Mouse (Mus musculus) MEL (cell line): ENCODE data around the gene Gm3839. TPM values are rescaled to one million over a fixed set of nuclear protein-coding genes. Genes with fewer than 3 reads are reported as not detected.

Experiments
- DNase-seq: peaks from one replicate; pipeline ENCODE4 v3.0.0; 2011; ENCODE audit warnings: low read depth, low spot score
- H3K27ac ChIP-seq: 2 replicates; pipeline ENCODE4 v1.5.1; 2012; ENCODE audit warnings: low read depth, mild to moderate bottlenecking, control low read depth, low read length, moderate library complexity; ENCODE audit not compliant: control insufficient read depth
- H3K27me3 ChIP-seq, 2 experiments: fragments of 150-350 bp in 1 of 2; sonication (generic) in 1 of 2; 2 replicates each; pipeline ENCODE4 v1.6.1; 2012; ENCODE audit warnings: low read length in 2 of 2, mild to moderate bottlenecking in 2 of 2, improper control_type of control experiment in 1 of 2, moderate library complexity in 1 of 2; ENCODE audit not compliant: insufficient read depth in 2 of 2, control insufficient read depth in 1 of 2
- H3K36me3 ChIP-seq, 2 experiments: 2 replicates each; pipeline ENCODE4 v1.6.1; 2012 to 2014; ENCODE audit warnings: low read length in 2 of 2, improper control_type of control experiment in 1 of 2, inconsistent platforms in 1 of 2, mild to moderate bottlenecking in 1 of 2; ENCODE audit not compliant: insufficient read depth in 2 of 2, control insufficient read depth in 1 of 2
- H3K4me1 ChIP-seq, 2 experiments: fragments of 150-350 bp in 1 of 2; sonication (generic) in 1 of 2; 2 replicates each; pipeline ENCODE4 v1.6.1; 2012; ENCODE audit warnings: low read length in 2 of 2, improper control_type of control experiment in 1 of 2, mild to moderate bottlenecking in 1 of 2; ENCODE audit not compliant: insufficient read depth in 2 of 2, control insufficient read depth in 1 of 2
- H3K4me3 ChIP-seq, 2 experiments: fragments of 150-350 bp in 1 of 2; sonication (generic) in 1 of 2; 2 replicates each; pipeline ENCODE4 v1.5.1; 2012; ENCODE audit warnings: low read depth in 2 of 2, low read length in 2 of 2, mild to moderate bottlenecking in 2 of 2, moderate library complexity in 2 of 2, control low read depth in 1 of 2, improper control_type of control experiment in 1 of 2; ENCODE audit not compliant: control insufficient read depth in 1 of 2, insufficient read depth in 1 of 2
- H3K79me2 ChIP-seq: 2 replicates; pipeline ENCODE4 v1.6.1; 2012; ENCODE audit warnings: mild to moderate bottlenecking, low read length, moderate library complexity; ENCODE audit not compliant: control insufficient read depth, poor library complexity, insufficient read depth
- H3K9ac ChIP-seq: 2 replicates; pipeline ENCODE4 v1.6.1; 2012; ENCODE audit warnings: low read depth, mild to moderate bottlenecking, control low read depth, low read length, moderate library complexity; ENCODE audit not compliant: control insufficient read depth, poor library complexity, severe bottlenecking
- H3K9me3 ChIP-seq: fragments of 150-350 bp; sonication (generic); replicated peaks from 2 replicates; pipeline ENCODE4 v1.6.1; 2012; ENCODE audit warnings: mild to moderate bottlenecking, low read length, improper control_type of control experiment, moderate library complexity; ENCODE audit not compliant: insufficient read depth
- CHD1 ChIP-seq: IDR thresholded peaks from 2 replicates; pipeline ENCODE4 v1.6.1; 2012; ENCODE audit warnings: low read depth, mild to moderate bottlenecking, inconsistent platforms, low read length, improper control_type of control experiment
- E2F4 ChIP-seq: IDR thresholded peaks from 2 replicates; pipeline ENCODE4 v1.6.1; 2011; ENCODE audit warnings: low read depth, low read length, improper control_type of control experiment, borderline replicate concordance
- ELF1 ChIP-seq: IDR thresholded peaks from 2 replicates; pipeline ENCODE4 v1.6.1; 2014; ENCODE audit warnings: low read depth, mild to moderate bottlenecking, inconsistent platforms, low read length, improper control_type of control experiment, moderate library complexity
- ETS1 ChIP-seq: IDR thresholded peaks from 2 replicates; pipeline ENCODE4 v1.6.1; 2012; ENCODE audit warnings: low read depth, mild to moderate bottlenecking, inconsistent platforms, low read length, improper control_type of control experiment, moderate library complexity
- HCFC1 ChIP-seq: IDR thresholded peaks from 2 replicates; pipeline ENCODE4 v1.6.1; 2012; ENCODE audit warnings: low read depth, mild to moderate bottlenecking, inconsistent platforms, low read length, improper control_type of control experiment, moderate library complexity
- MAFK ChIP-seq: IDR thresholded peaks from 2 replicates; pipeline ENCODE4 v1.6.1; 2011; ENCODE audit warnings: low read depth, mild to moderate bottlenecking, low read length, improper control_type of control experiment, borderline replicate concordance
- MAZ ChIP-seq: IDR thresholded peaks from 2 replicates; pipeline ENCODE4 v1.6.1; 2012; ENCODE audit warnings: low read depth, mild to moderate bottlenecking, inconsistent platforms, low read length, improper control_type of control experiment
- MEF2A ChIP-seq: IDR thresholded peaks from 2 replicates; pipeline ENCODE4 v1.6.1; 2014; ENCODE audit warnings: low read depth, mild to moderate bottlenecking, inconsistent platforms, low read length, improper control_type of control experiment; ENCODE audit not compliant: poor library complexity, insufficient replicate concordance, severe bottlenecking; ENCODE audit errors: extremely low read depth
- NELFE ChIP-seq: IDR thresholded peaks from 2 replicates; pipeline ENCODE4 v1.6.1; 2011; ENCODE audit warnings: low read depth, low read length, improper control_type of control experiment
- POLR2A ChIP-seq, 2 experiments: IDR thresholded peaks; 2 replicates each; pipeline ENCODE4 v1.6.1; 2011 to 2012; ENCODE audit warnings: low read length in 2 of 2, mild to moderate bottlenecking in 2 of 2, control low read depth in 1 of 2, improper control_type of control experiment in 1 of 2, low read depth in 1 of 2, moderate library complexity in 1 of 2; ENCODE audit not compliant: control insufficient read depth in 1 of 2, insufficient read depth in 1 of 2, poor library complexity in 1 of 2
- POLR2AphosphoS5 ChIP-seq: IDR thresholded peaks from 2 replicates; pipeline ENCODE4 v1.6.1; 2012; ENCODE audit warnings: low read depth, borderline replicate concordance, mild to moderate bottlenecking, inconsistent platforms, low read length, moderate library complexity, mixed read lengths
- SIN3A ChIP-seq: IDR thresholded peaks from 2 replicates; pipeline ENCODE4 v1.6.1; 2012; ENCODE audit warnings: low read length, improper control_type of control experiment, inconsistent platforms
- TAL1 ChIP-seq: IDR thresholded peaks from 2 replicates; pipeline ENCODE4 v1.6.1; 2012; ENCODE audit warnings: mild to moderate bottlenecking, inconsistent platforms, low read length, moderate library complexity, mixed read lengths
- TBP ChIP-seq: IDR thresholded peaks from 2 replicates; pipeline ENCODE4 v1.8.0; 2011; ENCODE audit warnings: low read depth, low read length, improper control_type of control experiment
- TCF12 ChIP-seq: IDR thresholded peaks from 2 replicates; pipeline ENCODE4 v1.6.1; 2014; ENCODE audit warnings: low read depth, mild to moderate bottlenecking, inconsistent platforms, low read length, improper control_type of control experiment, moderate library complexity
- UBTF ChIP-seq: IDR thresholded peaks from 2 replicates; pipeline ENCODE4 v1.6.1; 2012; ENCODE audit warnings: low read depth, mild to moderate bottlenecking, inconsistent platforms, low read length, improper control_type of control experiment, moderate library complexity, borderline replicate concordance; ENCODE audit not compliant: insufficient read depth
- USF1 ChIP-seq: IDR thresholded peaks from 2 replicates; pipeline ENCODE4 v1.6.1; 2014; ENCODE audit warnings: low read depth, mild to moderate bottlenecking, inconsistent platforms, low read length, improper control_type of control experiment, moderate library complexity
- USF2 ChIP-seq, 2 experiments: IDR thresholded peaks; 2 replicates each; pipeline ENCODE4 v1.6.1; 2011 to 2012; ENCODE audit warnings: improper control_type of control experiment in 2 of 2, low read length in 2 of 2, borderline replicate concordance in 1 of 2, inconsistent platforms in 1 of 2, low read depth in 1 of 2, mild to moderate bottlenecking in 1 of 2; ENCODE audit not compliant: insufficient read depth in 1 of 2
- ZC3H11A ChIP-seq: IDR thresholded peaks from 2 replicates; pipeline ENCODE4 v1.6.1; 2012; ENCODE audit warnings: low read depth, mild to moderate bottlenecking, inconsistent platforms, low read length, improper control_type of control experiment
- ZKSCAN1 ChIP-seq: IDR thresholded peaks from 2 replicates; pipeline ENCODE4 v1.6.1; 2012; ENCODE audit warnings: low read depth, mild to moderate bottlenecking, inconsistent platforms, low read length, improper control_type of control experiment, moderate library complexity
- ZMIZ1 ChIP-seq: IDR thresholded peaks from 2 replicates; pipeline ENCODE4 v1.6.1; 2012; ENCODE audit warnings: low read depth, mild to moderate bottlenecking, inconsistent platforms, low read length, improper control_type of control experiment, moderate library complexity
- ZNF384 ChIP-seq: IDR thresholded peaks from 2 replicates; pipeline ENCODE4 v1.6.1; 2012; ENCODE audit warnings: low read depth, mild to moderate bottlenecking, inconsistent platforms, low read length, improper control_type of control experiment
- polyA plus RNA-seq, 2 experiments: library from polyadenylated mRNA; stranded (reverse) in 1 of 2; unstranded in 1 of 2; fragments of >175 nt in 1 of 2; fragments of >200 nt in 1 of 2; gene quantifications; 2 replicates each; pipeline versions ENCODE4 v1.2.1 to v1.2.4; 2012; ENCODE audit warnings: low replicate concordance in 2 of 2, low read depth in 1 of 2; ENCODE audit not compliant: insufficient read length in 2 of 2, insufficient read depth in 1 of 2, missing spikeins in 1 of 2
- total RNA-seq: library from RNA; depleted of rRNA; stranded (reverse); fragments of 300-350 nt; gene quantifications from 2 replicates; pipeline ENCODE4 v1.2.3, GENCODE M21; 2012

The Gm3839 gene
- total and polyA plus RNA-seq, 3 experiments, result 0.42 to 0.68 TPM; not detected in 1

DNA sequence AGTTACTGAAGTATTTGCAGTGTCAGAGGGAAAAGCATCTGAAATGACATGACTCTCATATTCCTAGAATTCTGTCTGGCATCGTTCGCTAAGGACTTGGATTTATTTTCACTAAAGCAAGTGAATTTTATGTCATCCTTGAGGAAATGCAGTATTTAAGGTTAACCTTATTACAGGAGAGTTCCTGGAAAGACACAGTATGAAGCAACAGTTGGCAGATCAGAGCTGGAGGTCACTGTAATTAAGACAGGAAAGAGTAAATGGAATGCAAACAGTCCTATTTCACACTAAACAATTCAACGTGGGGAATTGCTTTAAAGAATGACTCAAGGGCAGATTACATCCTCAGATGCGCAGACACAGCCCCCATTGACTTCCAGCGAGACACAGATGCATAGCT, 112.0 kb downstream of the Gm3839 start:
- Histone ChIP-seq H3K79me2 (no peaks in the 10 kb centered on the region), H3K27me3 (no peaks in the 10 kb centered on the region), H3K4me3 (no peak overlapping the region), H3K27ac (no peak overlapping the region), H3K9me3 (no peaks in the 10 kb centered on the region), H3K36me3 (no peaks in the 10 kb centered on the region), H3K4me1 (no peaks in the 10 kb centered on the region), H3K9ac (no peak overlapping the region)
- no peak for TF ChIP-seq E2F4
- no peak for TF ChIP-seq POLR2AphosphoS5
- TF ChIP-seq TCF12, result no peak
- TF ChIP-seq POLR2A (IDR thresholded peaks at IDR 0.05; ENCODE audit: control insufficient read depth in 1 of 2, insufficient read depth in 1 of 2, low read depth in 1 of 2, low read length in 2 of 2, poor library complexity in 1 of 2), result no peak
- TF ChIP-seq ZC3H11A, result no peak
- TF ChIP-seq HCFC1, result no peak
- TF ChIP-seq ELF1, result no peak
- no peak for TF ChIP-seq SIN3A
- TF ChIP-seq ZKSCAN1, result no peak
- TF ChIP-seq USF1, result no peak
- TF ChIP-seq ZMIZ1, result no peak
- no peak for DNase-seq

DNA sequence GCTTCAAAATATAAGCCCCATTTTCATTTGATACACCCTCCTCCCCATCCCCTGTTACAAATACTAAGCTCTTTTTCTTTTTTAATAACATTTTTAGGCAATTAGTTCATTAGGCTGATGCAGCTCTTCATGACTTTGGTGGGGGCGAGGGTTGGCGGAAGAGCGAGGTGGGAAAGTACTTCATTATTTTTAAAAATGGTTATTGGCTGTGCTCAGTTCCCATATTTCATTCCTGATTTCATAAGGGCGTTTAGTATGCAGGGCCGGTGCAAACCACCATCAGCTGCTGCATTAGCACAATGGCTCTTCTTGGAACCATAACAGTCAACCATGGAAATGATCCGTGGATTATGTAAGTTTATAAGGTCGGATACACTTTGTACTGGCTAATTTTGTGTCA, 124.4 kb downstream of the Gm3839 start:
- no peak overlapping the region for H3K9ac ChIP-seq
- H3K4me1 ChIP-seq, result no peaks in the 10 kb centered on the region
- no peaks in the 10 kb centered on the region for H3K79me2 ChIP-seq
- no peak for DNase-seq
- no peaks in the 10 kb centered on the region for H3K27me3 ChIP-seq
- no peak overlapping the region for H3K27ac ChIP-seq
- TF ChIP-seq ZNF384, result no peak
- TF ChIP-seq POLR2AphosphoS5, result no peak
- no peak for TF ChIP-seq ZKSCAN1
- TF ChIP-seq ETS1, result no peak
- no peak for TF ChIP-seq TCF12
- TF ChIP-seq ELF1, result no peak
- TF ChIP-seq MAFK, result no peak
- no peak for TF ChIP-seq USF2 (IDR thresholded peaks at IDR 0.05; ENCODE audit: borderline replicate concordance in 1 of 2, insufficient read depth in 1 of 2, low read depth in 1 of 2, low read length in 2 of 2)
- no peak for TF ChIP-seq UBTF
- TF ChIP-seq TAL1, result no peak
- TF ChIP-seq MEF2A, result no peak
- TF ChIP-seq MAZ, result no peak
- no peak for TF ChIP-seq HCFC1
- no peak for TF ChIP-seq TBP
- no peak for TF ChIP-seq NELFE
- TF ChIP-seq ZC3H11A, result no peak
- TF ChIP-seq CHD1, result no peak
- H3K36me3 ChIP-seq, result no peaks in the 10 kb centered on the region
- no peaks in the 10 kb centered on the region for H3K9me3 ChIP-seq
- H3K4me3 ChIP-seq, result no peak overlapping the region
